Mouse (Mus musculus): ENCODE measurements around the gene Tbx18. TPM values are rescaled to one million over a fixed set of nuclear protein-coding genes. Genes with fewer than 3 reads are reported as not detected.

Gene Tbx18
- not detected in 2 replicates for polyA plus RNA-seq (2012)

DNA sequence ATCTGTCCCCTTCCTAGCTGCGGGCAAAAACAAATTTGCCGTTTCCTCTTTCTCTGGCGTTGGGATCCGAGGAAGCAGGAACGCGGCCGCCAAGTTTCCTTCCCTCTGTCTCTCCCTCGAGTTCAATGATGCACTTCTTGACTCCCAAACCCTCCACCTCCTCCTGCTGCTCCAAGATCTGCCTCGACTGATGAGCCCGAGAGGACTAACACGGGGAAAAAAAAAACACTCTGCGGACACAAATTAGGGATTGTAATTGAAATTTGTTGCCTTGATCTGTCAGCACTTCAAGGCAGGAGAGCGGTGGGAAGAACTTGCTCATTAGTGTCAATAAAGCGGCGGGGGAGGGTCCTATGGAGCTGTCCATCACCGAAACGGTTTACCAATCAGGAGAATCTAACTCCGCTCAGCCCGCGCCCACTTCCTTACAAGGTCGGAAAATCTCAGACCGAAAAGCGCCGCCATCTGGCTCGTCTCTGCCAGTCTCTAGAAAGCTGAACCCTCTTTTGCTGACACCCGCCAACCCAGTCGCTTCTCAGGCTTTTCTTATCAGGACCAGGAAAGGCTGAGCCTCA is at the start of gene Tbx18:
Tbx18 (minus strand) TSS at position 300 of the 575 bp plus-strand sequence.
- no peaks in the 10 kb centered on the region for H3K36me3 ChIP-seq (ENCODE audit: control insufficient read depth)
- no peak within 1 kb of the TSS for H3K4me3 ChIP-seq (replicated peaks)
- H3K9me3 ChIP-seq (ENCODE audit: control insufficient read depth, low read length) = no peaks in the 10 kb centered on the region; the same call in 1 of the 2 replicates
- peaks cover 92% of the 10 kb centered on the region for H3K27me3 ChIP-seq (ENCODE audit: control insufficient read depth)
- no peaks in the 10 kb centered on the region for H3K4me1 ChIP-seq (ENCODE audit: control insufficient read depth)
- TF ChIP-seq TAL1 (IDR thresholded peaks at IDR 0.05; ENCODE audit: low read length) (no peak), GATA1 (IDR thresholded peaks at IDR 0.05; ENCODE audit: low read length) (no peak)

- peaks cover 5% of the 10 kb centered on the region; the same call in 1 of the 2 replicates for H3K9me3 ChIP-seq (ENCODE audit: control insufficient read depth, low read length)
- TF ChIP-seq GATA1 (IDR thresholded peaks at IDR 0.05; ENCODE audit: low read length) (no peak), TAL1 (IDR thresholded peaks at IDR 0.05; ENCODE audit: low read length) (no peak)
- no peak overlapping the region for H3K4me3 ChIP-seq (replicated peaks)
- no peaks in the 10 kb centered on the region for H3K27me3 ChIP-seq (ENCODE audit: control insufficient read depth)
- H3K36me3 ChIP-seq (ENCODE audit: control insufficient read depth) = no peaks in the 10 kb centered on the region
- no peaks in the 10 kb centered on the region for H3K4me1 ChIP-seq (ENCODE audit: control insufficient read depth)
Measured at GRCm38 (mm10) chr9:87773951-87774350, 42.9 kb upstream of the Tbx18 start.

- no peaks in the 10 kb centered on the region for H3K36me3 ChIP-seq (ENCODE audit: control insufficient read depth)
- no peaks in the 10 kb centered on the region for H3K4me1 ChIP-seq (ENCODE audit: control insufficient read depth)
- no peaks in the 10 kb centered on the region for H3K9me3 ChIP-seq (ENCODE audit: control insufficient read depth, low read length)
- no peaks in the 10 kb centered on the region for H3K27me3 ChIP-seq (ENCODE audit: control insufficient read depth)
- H3K4me3 ChIP-seq (replicated peaks) = no peak overlapping the region
- no peak for TF ChIP-seq GATA1 (IDR thresholded peaks at IDR 0.05; ENCODE audit: low read length)
- no peak for TF ChIP-seq TAL1 (IDR thresholded peaks at IDR 0.05; ENCODE audit: low read length)
Measured at GRCm38 (mm10) chr9:87755621-87756020, 24.6 kb upstream of the Tbx18 start.

DNA sequence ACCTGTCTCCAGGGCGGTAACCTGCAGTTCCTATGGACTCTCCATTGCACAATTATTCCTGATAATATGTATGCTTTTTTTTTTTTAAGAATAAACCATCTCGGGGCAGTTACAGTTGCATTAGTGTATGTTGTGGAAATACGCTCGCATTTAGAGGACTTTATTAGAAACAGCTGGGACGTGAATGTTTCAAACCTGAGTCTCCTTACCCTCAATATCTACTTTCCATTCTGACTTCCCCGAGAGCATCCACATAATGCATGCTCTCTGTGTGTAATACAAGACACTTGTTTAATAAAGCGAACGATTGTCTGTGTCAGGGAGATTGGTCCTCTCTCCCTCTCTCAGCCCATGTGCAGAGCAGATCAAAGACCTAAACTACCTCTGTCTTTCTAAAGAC is 10.5 kb upstream of the Tbx18 start:
- H3K27me3 ChIP-seq (ENCODE audit: control insufficient read depth) = peaks cover 47% of the 10 kb centered on the region
- no peaks in the 10 kb centered on the region for H3K9me3 ChIP-seq (ENCODE audit: control insufficient read depth, low read length)
- no peaks in the 10 kb centered on the region for H3K36me3 ChIP-seq (ENCODE audit: control insufficient read depth)

DNA sequence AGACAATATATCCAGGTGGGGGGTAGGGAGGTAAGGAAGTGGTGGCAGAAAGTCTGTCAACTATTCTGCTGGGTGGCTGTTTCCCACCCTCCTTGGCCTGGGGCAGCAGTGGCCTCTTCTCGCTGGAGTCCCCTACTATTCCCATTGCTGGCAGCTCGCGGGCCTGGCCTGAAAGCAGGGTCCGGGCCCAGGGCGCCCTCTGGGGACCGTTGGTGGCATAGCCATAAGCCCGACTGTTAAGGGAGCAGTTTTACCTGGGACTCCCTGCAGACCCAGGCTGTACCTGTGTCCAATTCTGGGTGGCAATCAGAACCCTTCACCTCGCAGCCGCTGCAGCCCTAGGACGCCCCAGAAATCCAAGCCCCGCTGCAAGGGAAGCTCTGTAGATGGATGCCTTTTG is 9.6 kb upstream of the Tbx18 start:
- H3K27me3 ChIP-seq (ENCODE audit: control insufficient read depth) = peaks cover 56% of the 10 kb centered on the region
- TF ChIP-seq TAL1 (IDR thresholded peaks at IDR 0.05; ENCODE audit: low read length) = no peak
- no peak for TF ChIP-seq GATA1 (IDR thresholded peaks at IDR 0.05; ENCODE audit: low read length)

More for the DNA sequence above, 10.5 kb upstream of the Tbx18 start:
- H3K4me1 ChIP-seq (ENCODE audit: control insufficient read depth) = no peaks in the 10 kb centered on the region
- no peak for TF ChIP-seq GATA1 (IDR thresholded peaks at IDR 0.05; ENCODE audit: low read length)
- TF ChIP-seq TAL1 (IDR thresholded peaks at IDR 0.05; ENCODE audit: low read length) = no peak
- no peak overlapping the region for H3K4me3 ChIP-seq (replicated peaks)

DNA sequence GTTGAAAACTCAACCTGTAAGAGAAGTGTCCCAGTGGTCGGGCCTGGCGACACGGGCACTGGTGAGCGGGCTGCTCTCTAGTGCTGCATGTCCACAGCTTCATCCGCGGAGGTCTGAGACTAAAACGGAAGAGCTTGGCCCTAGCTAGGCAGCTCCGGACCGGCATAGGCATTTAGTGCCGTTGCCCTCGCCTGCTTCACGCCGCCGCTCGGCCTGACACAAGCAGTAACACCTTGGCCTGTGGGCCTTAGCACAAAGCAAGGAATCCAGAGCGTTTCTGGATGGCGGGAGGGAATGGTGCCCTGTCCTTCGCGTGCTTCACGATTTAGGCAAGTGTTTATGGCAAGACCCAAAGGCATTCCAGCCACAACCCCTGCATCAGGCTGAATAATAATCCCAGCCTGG is 9.2 kb upstream of the Tbx18 start:
- Histone ChIP-seq H3K27me3 (ENCODE audit: control insufficient read depth) (peaks cover 60% of the 10 kb centered on the region), H3K4me3 (replicated peaks) (no peak overlapping the region), H3K36me3 (ENCODE audit: control insufficient read depth) (no peaks in the 10 kb centered on the region), H3K4me1 (ENCODE audit: control insufficient read depth) (no peaks in the 10 kb centered on the region), H3K9me3 (ENCODE audit: control insufficient read depth, low read length) (no peaks in the 10 kb centered on the region)
- TF ChIP-seq GATA1 (IDR thresholded peaks at IDR 0.05; ENCODE audit: low read length) (no peak), TAL1 (IDR thresholded peaks at IDR 0.05; ENCODE audit: low read length) (no peak)

More for the DNA sequence above, 9.6 kb upstream of the Tbx18 start:
- Histone ChIP-seq H3K9me3 (ENCODE audit: control insufficient read depth, low read length) (no peaks in the 10 kb centered on the region), H3K4me1 (ENCODE audit: control insufficient read depth) (no peaks in the 10 kb centered on the region), H3K36me3 (ENCODE audit: control insufficient read depth) (no peaks in the 10 kb centered on the region), H3K4me3 (replicated peaks) (no peak overlapping the region)

DNA sequence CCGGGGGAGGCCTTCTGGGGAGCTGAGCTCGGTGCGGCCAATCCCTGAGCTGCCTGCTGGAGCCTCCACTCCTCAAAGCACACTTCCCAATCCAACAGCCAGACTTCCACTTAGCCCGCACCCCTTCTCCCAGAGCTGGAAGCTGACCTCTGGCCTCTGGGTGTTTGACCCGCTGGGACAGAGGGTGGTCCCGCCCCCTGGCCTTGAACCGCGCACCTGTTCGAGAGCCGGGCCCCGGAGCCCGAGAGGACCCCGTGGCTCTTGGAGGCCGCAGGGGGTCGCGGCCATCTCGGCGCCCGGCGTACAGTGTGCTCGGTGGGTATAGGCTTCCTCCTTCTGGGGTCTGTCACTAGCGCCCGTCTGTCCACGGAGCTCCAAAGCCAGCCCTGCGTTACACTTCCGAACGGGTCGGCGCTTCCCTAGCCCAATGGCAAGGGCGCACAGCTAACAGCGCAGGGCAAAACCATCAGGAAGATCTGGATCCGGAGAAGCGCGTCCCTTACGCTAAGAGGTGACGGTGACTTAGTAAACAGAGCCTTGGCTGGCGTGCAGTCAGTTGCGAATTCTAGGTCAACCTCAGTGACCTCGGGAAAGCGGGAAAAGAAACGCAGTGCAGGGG is 8.6 kb upstream of the Tbx18 start:
- H3K4me3 ChIP-seq (replicated peaks) = no peak overlapping the region
- no peaks in the 10 kb centered on the region for H3K36me3 ChIP-seq (ENCODE audit: control insufficient read depth)
- no peaks in the 10 kb centered on the region for H3K4me1 ChIP-seq (ENCODE audit: control insufficient read depth)
- H3K27me3 ChIP-seq (ENCODE audit: control insufficient read depth) = peaks cover 66% of the 10 kb centered on the region
- TF ChIP-seq TAL1 (IDR thresholded peaks at IDR 0.05; ENCODE audit: low read length) (no peak), GATA1 (IDR thresholded peaks at IDR 0.05; ENCODE audit: low read length) (no peak)
- no peaks in the 10 kb centered on the region for H3K9me3 ChIP-seq (ENCODE audit: control insufficient read depth, low read length)

- H3K27me3 ChIP-seq (ENCODE audit: control insufficient read depth) = peaks cover 73% of the 10 kb centered on the region
- H3K9me3 ChIP-seq (ENCODE audit: control insufficient read depth, low read length) = no peaks in the 10 kb centered on the region
- no peaks in the 10 kb centered on the region for H3K4me1 ChIP-seq (ENCODE audit: control insufficient read depth)
- no peaks in the 10 kb centered on the region for H3K36me3 ChIP-seq (ENCODE audit: control insufficient read depth)
- TF ChIP-seq TAL1 (IDR thresholded peaks at IDR 0.05; ENCODE audit: low read length) (no peak), GATA1 (IDR thresholded peaks at IDR 0.05; ENCODE audit: low read length) (no peak)
- no peak overlapping the region for H3K4me3 ChIP-seq (replicated peaks)
Measured at GRCm38 (mm10) chr9:87738766-87739542, 7.9 kb upstream of the Tbx18 start.

GRCm38 (mm10) chr9:87738123-87738522 is 7.1 kb upstream of the Tbx18 start:
- Histone ChIP-seq H3K4me3 (replicated peaks) (no peak overlapping the region), H3K4me1 (ENCODE audit: control insufficient read depth) (no peaks in the 10 kb centered on the region), H3K9me3 (ENCODE audit: control insufficient read depth, low read length) (no peaks in the 10 kb centered on the region), H3K27me3 (ENCODE audit: control insufficient read depth) (peaks cover 81% of the 10 kb centered on the region), H3K36me3 (ENCODE audit: control insufficient read depth) (no peaks in the 10 kb centered on the region)
- TF ChIP-seq GATA1 (IDR thresholded peaks at IDR 0.05; ENCODE audit: low read length) (no peak), TAL1 (IDR thresholded peaks at IDR 0.05; ENCODE audit: low read length) (no peak)

All from erythroblast, embryonic 14.5 days (primary cell).